Mouse (Mus musculus) c-Kit-positive CD71-negative TER-119-negative erythroid progenitor cells, embryonic 14.5 days (primary cell): ENCODE measurements around the gene Atxn3.
"Not testable (repeated sequence)": the region's sequence is repeated elsewhere in the genome, so short reads cannot be mapped to it uniquely, and the experiment has no call there.

ENCODE experiments used
- DNase-seq: peaks from one replicate; pipeline ENCODE4 v3.0.0-alpha.2; 2013; ENCODE audit warnings: low read depth

Atxn3 gene

GRCm38 (mm10) chr12:101957942-101958544 is at the start of gene Atxn3:
Atxn3 (minus strand) TSS chr12:101958246.
- peak; percentile 93 for DNase-seq

DNA sequence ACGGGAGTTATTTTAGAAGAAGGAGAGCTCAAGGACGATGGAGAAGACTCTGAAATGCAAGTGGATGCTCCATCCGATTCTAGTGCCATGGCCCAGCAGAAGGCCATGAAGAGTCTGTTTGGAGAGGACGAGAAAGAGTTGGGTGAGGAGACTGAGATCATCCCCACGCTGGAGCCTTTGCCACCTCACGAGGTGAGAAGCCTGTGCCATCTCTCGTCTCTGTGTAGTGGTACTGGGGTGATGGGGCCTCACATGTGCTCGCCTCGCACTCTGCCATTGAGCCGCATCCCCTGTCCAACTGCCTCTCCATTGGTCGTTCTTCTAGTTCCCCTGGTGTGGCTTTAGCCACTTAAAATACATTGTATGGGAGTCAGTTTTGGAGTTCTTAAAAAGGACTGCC is 42.7 kb upstream of the Atxn3 start:
- DNase-seq: no peak

GRCm38 (mm10) chr12:101998929-101999328 is 40.9 kb upstream of the Atxn3 start:
- DNase-seq: no peak

- DNase-seq: no peak
Observed at GRCm38 (mm10) chr12:101994576-101995467, 36.8 kb upstream of the Atxn3 start.

GRCm38 (mm10) chr12:101987659-101988058 is 29.6 kb upstream of the Atxn3 start:
- no peak for DNase-seq

- no peak for DNase-seq
Observed at GRCm38 (mm10) chr12:101985110-101985509, 27.1 kb upstream of the Atxn3 start.

DNA sequence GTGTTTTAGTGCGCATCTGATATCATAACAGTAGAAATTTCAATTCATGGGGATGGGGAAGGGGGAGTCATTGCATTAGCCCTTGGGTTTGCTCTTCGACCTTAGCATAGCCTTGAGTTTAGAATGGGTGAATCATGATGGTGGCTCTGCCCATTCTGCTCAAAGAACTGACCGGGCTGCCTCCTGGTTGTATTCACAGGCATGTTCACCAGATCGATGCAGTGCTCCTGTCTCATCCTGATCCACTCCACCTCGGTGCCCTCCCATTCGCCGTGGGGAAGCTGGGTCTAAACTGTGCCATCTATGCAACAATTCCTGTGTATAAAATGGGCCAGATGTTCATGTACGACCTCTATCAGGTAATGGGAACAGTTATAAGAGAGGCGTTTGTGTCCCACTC is 24.9 kb upstream of the Atxn3 start:
- no peak for DNase-seq

- DNase-seq: no peak
Observed at GRCm38 (mm10) chr12:101981559-101981958, 23.5 kb upstream of the Atxn3 start.

GRCm38 (mm10) chr12:101980266-101980665 is 22.2 kb upstream of the Atxn3 start:
- DNase-seq: peak; percentile 59

DNA sequence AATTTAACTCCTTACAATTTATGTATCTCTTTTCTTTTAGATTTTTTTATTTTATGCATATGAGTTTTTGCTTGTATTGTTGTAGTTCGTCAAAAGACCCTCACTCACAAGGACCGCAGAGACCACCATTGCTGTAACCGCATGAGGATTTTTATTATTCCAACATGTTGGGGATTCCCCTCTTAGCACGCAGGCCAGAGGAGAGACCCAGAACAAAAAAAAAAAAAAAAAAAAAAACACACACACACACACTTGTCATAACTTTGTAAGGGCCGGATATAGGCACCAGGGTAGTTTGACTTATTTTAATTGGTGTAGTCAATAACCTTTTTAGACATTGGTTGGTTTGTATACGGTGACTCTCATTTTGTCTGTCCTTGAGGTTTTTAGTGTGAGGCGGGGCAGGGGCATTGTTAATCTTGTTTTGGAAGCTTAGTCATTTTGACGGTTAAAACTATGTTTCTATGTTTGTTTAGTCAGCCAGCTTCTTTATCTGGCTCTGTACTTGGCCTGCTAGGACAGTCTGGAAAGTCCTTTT is 21.2 kb upstream of the Atxn3 start:
- DNase-seq: no peak

DNA sequence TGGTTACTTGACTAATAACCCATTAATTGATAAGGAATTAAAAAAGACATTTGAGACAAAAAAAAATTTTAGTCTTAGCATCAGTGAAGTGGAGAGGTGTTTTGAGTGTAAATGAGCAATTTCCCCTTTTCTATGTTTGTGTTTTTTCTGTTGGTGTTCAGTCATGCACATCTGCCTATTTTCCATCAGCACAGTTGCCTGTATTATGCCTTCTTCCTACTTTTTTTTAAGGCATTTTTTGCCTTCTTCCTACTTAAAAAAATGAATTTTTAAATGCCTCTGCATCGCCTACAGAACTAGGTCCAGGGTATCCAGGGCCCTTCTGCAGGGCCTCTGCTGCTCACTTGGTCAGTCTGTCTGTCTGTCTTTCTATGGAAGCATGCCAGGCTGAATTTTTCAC is 20.5 kb upstream of the Atxn3 start:
- DNase-seq: no peak

GRCm38 (mm10) chr12:101978162-101978561 is 20.1 kb upstream of the Atxn3 start:
- DNase-seq: no peak

DNA sequence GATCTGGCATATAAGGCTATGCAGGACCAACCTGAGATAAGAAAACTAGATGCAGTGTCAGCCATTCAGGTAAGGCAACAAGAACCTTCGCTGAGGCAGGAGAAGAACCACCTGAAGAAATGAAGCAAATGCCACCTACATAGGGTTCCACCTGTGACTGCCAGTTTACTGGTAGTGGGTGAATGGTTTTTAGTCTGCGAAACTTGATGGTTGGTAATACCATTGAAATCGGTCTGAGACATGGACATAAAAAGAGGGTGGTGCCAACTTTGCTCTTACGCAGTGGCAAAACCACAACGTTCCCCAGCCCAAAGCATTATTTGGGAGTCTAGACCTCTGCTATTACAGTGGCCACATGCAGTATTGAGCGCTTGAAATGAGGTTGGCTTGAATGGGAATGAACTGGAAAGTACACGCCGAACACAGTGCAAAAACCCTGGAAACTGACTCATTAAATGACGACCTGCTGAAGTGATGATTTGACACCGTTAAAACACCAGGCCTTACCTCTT is 19.4 kb upstream of the Atxn3 start:
- no peak for DNase-seq

GRCm38 (mm10) chr12:101976651-101977403 is 18.8 kb upstream of the Atxn3 start:
- no peak for DNase-seq

GRCm38 (mm10) chr12:101975601-101976571 is 17.8 kb upstream of the Atxn3 start, which contains the start of gene Cpsf2:
Cpsf2 (plus strand) TSS chr12:101975988.
- peak; percentile 60 for DNase-seq

GRCm38 (mm10) chr12:101975167-101975600 is 17.1 kb upstream of the Atxn3 start:
- no peak for DNase-seq

DNA sequence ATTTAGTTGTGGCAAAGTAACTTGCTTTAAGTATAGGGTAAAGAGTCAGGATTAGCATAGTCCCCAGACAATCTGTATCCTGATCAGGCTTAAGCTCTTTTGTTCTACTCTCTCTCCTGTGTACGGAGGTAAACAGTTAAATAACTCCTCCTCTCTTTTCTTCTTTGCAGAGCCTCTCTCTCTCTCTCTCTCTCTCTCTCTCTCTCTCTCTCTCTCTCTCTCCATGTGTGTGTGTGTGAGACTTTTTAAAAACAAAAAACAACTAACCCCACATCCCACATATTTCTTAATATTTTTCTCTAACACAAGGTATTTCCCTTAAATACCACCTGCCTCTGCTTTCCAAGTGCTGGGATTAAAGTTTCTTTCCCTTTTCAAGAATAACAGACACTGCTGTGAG is 16.5 kb upstream of the Atxn3 start:
- no peak for DNase-seq

DNA sequence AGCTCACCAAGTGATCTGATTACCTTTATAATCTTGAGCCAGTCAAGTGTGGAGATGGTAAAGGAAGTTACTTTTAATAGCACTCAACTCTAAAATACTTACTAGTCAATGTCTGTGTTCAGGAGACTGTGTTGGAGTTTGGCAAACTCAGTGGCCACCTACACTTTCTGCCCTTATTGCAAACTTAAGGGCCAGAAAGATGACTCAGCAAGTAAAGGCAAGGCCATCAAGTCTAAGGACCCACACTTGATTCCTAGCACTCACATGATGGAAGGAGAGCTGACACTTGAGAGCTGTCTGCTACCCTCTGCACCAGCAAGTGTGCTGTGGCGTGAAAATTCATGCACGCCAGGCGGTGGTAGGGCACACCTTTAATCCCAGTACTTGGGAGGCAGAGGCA is 14.2 kb upstream of the Atxn3 start:
- no peak for DNase-seq

DNA sequence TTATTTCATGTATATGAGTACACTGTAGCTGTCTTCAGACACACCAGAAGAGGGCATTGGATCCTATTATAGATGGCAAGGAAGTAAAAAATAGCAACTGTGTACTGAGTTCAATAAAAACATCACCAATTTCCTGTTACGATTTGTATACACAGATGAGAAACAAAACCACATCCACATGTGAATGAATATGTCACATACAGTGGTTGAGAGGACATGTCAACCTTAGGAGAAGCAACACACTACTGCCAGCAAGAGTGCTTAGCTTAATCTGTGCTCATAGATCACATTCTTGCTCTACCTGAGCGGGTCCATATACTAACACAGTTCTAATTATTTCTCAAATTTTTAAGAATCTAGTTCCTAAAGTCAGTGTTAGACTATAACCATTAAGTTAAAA is 13.3 kb upstream of the Atxn3 start:
- no peak for DNase-seq

GRCm38 (mm10) chr12:101958960-101959780 is 1.1 kb upstream of the Atxn3 start:
- not testable (repeated sequence) for DNase-seq
